Mouse (Mus musculus): ENCODE results near the gene Otogl. TPM values are rescaled to one million over a fixed set of nuclear protein-coding genes. Genes with fewer than 3 reads are reported as not detected.

Otogl gene
- polyA plus RNA-seq, 1 experiment from 2014 or later: 0.01 TPM

DNA sequence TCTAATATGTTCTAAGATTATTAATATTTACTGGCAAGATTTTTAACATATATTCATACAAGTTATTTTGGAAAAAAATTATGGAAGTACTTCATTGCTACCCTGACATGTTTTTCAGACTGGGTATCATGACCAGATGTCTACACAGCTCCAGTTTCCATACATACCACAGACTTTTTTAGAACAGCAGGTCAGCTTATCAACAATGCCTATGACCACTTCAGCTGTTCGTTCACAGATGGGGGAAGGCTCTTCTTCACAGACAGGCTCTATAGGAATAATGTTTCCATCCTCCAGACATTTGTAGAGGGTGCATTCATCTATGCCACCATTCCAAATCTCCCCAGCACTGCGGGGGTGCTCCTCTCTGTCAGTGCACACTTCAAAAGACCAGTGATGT lies 132.4 kb downstream of the Otogl start:
- 51% methylated on average over 2 of the region's 2 CpGs for WGBS (ENCODE audit: insufficient replicate concordance)
- H3K4me1 ChIP-seq: no peaks in the 10 kb centered on the region
- no peak for ATAC-seq

DNA sequence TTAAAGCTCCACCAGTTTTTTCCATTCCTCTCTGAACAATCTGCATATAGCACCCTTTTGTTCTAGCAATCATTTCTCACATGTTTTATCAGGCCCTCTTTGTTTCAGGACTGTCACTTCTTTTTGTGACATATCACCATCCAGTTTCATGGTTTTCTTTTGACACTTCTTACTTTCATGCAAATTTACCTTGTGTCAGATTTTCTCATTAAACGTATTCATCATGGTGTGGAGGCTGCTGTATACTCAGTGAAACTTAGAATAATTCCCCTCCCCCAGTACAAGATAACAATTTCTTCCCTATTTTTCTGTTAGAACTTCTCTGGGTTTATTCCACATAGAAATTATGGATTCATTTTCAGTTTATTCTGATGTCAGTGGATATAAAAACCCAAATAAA lies 152.3 kb downstream of the Otogl start:
- H3K4me1 ChIP-seq: no peaks in the 10 kb centered on the region

More for the DNA sequence above, 132.4 kb downstream of the Otogl start:
- Histone ChIP-seq H3K9me3 (replicated peaks) (0 out of 2 replicates have a peak, but pooled peaks cover 2% of the 10 kb centered on the region), H3K36me3 (no peaks in the 10 kb centered on the region), H3K27ac (no peak overlapping the region), H3K4me3 (no peak overlapping the region), H3K9ac (no peak overlapping the region), H3K27me3 (replicated peaks) (no peaks in the 10 kb centered on the region), H3K4me2 (no peak overlapping the region)

DNA sequence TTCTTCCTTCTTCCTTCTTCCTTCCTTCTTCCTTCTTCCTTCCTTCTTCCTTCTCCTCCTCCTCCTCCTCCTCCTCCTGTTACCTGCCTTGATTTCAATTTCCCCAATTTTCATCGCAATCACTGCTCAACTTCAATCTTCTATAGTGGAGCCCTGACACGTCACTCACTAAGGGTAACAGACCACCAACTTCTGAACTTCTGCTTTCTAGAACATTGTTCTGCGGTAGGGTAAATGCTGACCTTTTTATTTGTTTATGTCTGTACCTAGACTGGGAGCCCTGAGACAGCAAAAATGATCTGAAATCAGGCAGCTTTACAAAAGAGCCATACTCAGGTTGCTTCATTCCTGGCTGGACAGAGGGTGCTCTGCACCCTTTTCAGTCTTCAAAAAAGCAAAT lies 158.5 kb downstream of the Otogl start:
- Histone ChIP-seq H3K27ac (no peak overlapping the region), H3K4me2 (no peak overlapping the region), H3K36me3 (no peaks in the 10 kb centered on the region), H3K27me3 (replicated peaks) (no peaks in the 10 kb centered on the region), H3K4me1 (no peaks in the 10 kb centered on the region), H3K9me3 (replicated peaks) (no peaks in the 10 kb centered on the region), H3K4me3 (no peak overlapping the region), H3K9ac (no peak overlapping the region)
- WGBS (ENCODE audit: insufficient replicate concordance): 62% methylated on average over 3 of the region's 3 CpGs
- ATAC-seq: no peak

More for the DNA sequence above, 152.3 kb downstream of the Otogl start:
- Histone ChIP-seq H3K36me3 (no peaks in the 10 kb centered on the region), H3K4me2 (no peak overlapping the region), H3K9me3 (replicated peaks) (no peaks in the 10 kb centered on the region), H3K4me3 (no peak overlapping the region), H3K27ac (no peak overlapping the region), H3K9ac (no peak overlapping the region), H3K27me3 (replicated peaks) (no peaks in the 10 kb centered on the region)
- no peak for ATAC-seq
- WGBS (ENCODE audit: insufficient replicate concordance): 42% methylated on average over 1 of the region's 1 CpGs

DNA sequence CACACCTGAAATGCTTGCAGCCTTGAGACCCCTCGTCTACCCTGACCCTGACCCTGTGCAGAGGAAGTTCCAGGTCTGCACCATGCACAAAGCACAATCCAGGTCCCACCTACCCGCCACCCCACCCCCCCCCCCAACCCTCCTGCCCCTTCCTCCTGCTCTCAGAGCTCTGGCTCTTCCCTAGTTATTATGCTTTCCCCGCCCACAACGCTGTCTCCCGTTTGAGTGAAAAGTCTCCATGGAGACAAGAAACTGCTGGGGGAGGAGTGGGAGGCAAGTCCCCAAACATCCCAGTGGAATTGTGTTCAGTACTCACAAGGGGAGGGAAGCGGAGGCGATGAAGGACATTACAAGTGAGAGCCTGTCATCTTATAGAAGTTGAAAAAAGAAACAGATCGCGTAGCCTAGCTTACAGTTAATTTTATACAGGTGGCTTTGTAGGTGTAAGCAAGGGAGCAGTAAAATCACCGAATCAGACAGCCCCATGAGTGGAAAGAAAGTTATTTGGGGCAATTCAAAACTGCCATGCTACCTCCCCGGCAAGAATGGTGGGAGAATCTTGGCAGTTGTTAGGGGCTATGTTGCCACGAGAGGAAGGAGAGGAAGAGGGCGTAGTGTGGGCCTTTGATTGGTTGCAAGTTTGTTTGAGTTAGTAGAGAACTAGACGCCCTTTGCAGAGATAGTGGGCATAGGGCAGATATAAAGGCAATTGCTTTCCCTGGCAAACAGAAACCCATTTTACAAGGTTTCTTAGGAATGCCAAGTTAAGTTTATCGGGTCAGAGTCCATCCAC lies 159.4 kb downstream of the Otogl start:
- Histone ChIP-seq H3K4me3 (no peak overlapping the region), H3K4me1 (no peaks in the 10 kb centered on the region), H3K4me2 (no peak overlapping the region; the same call in 1 of the 2 replicates), H3K27ac (no peak overlapping the region), H3K9me3 (replicated peaks) (no peaks in the 10 kb centered on the region), H3K36me3 (no peaks in the 10 kb centered on the region), H3K27me3 (replicated peaks) (no peaks in the 10 kb centered on the region), H3K9ac (no peak overlapping the region)
- ATAC-seq: no peak
- WGBS (ENCODE audit: insufficient replicate concordance): 33% methylated on average over 15 of the region's 15 CpGs

DNA sequence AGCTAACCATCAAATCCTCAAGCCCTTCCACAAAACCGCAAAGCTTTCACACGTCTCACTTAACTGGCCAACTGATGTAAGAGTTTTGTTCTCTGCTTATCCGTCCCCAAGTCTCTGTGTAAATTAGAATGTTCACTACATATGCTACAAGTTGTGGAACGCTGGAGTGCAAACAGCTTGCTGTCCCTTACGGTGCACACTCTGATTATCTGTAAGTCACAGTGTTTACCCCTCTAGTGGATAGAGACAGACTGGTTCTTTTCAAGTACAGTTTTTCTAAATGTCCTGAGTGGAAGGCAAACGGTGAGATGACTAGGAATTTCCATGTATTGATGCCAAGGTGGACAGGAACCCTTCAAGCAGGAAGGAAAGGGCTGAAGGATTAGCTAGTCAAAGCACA lies 160.0 kb downstream of the Otogl start:
- H3K4me3 ChIP-seq: no peak overlapping the region
- H3K9ac ChIP-seq: no peak overlapping the region
- H3K27ac ChIP-seq: no peak overlapping the region
- no peak overlapping the region for H3K4me2 ChIP-seq
- no peak for ATAC-seq
- H3K4me1 ChIP-seq: no peaks in the 10 kb centered on the region
- 28% methylated on average over 6 of the region's 6 CpGs for WGBS (ENCODE audit: insufficient replicate concordance)
- no peaks in the 10 kb centered on the region for H3K9me3 ChIP-seq (replicated peaks)
- H3K27me3 ChIP-seq (replicated peaks): no peaks in the 10 kb centered on the region
- H3K36me3 ChIP-seq: no peaks in the 10 kb centered on the region

DNA sequence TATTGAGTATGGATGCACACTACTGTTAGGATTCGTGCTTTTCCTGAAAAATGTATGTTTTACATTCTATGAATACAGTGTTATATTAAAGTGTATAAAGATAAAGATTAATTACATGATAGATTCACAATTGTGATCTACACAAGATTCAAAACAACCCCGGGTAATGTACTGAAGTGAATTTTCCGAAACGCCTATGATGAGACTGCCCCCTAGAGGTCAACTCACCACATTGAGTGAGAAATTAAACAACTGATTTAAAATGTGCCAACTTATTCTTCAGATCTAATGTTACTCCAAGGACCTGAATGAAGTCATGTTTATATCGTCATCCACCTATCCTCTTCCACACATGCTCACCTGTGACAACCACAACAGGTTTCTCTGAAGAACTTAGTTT lies 164.4 kb downstream of the Otogl start:
- Histone ChIP-seq H3K9ac (no peak overlapping the region), H3K4me3 (no peak overlapping the region), H3K9me3 (replicated peaks) (no peaks in the 10 kb centered on the region), H3K27me3 (replicated peaks) (no peaks in the 10 kb centered on the region), H3K27ac (no peak overlapping the region), H3K36me3 (no peaks in the 10 kb centered on the region), H3K4me2 (no peak overlapping the region), H3K4me1 (no peaks in the 10 kb centered on the region)
- ATAC-seq: no peak
- WGBS (ENCODE audit: insufficient replicate concordance): 19% methylated on average over 5 of the region's 5 CpGs

DNA sequence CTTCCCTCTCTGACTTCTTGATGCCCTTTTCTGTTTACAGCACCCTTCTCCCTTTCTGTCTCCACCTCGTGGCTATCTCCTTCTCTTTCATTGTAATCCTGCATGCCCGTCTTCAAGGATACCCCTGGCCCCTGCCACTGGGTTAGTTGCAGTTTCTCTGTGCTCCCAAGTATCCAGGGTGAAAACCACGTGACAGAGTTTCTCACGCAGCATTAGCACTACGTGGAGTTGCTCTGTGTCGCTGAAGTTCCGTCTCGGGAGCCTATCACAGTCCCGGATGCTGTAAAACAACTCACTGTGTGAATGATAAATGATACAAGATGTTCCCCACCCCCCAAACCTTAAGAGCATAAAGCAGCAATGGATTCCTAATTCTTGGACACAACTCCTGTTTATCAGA lies 165.2 kb downstream of the Otogl start:
- Histone ChIP-seq H3K4me2 (no peak overlapping the region), H3K4me3 (no peak overlapping the region), H3K27ac (no peak overlapping the region), H3K36me3 (no peaks in the 10 kb centered on the region), H3K9ac (no peak overlapping the region), H3K4me1 (no peaks in the 10 kb centered on the region), H3K9me3 (replicated peaks) (no peaks in the 10 kb centered on the region), H3K27me3 (replicated peaks) (no peaks in the 10 kb centered on the region)
- WGBS (ENCODE audit: insufficient replicate concordance): 19% methylated on average over 9 of the region's 9 CpGs
- ATAC-seq: no peak

DNA sequence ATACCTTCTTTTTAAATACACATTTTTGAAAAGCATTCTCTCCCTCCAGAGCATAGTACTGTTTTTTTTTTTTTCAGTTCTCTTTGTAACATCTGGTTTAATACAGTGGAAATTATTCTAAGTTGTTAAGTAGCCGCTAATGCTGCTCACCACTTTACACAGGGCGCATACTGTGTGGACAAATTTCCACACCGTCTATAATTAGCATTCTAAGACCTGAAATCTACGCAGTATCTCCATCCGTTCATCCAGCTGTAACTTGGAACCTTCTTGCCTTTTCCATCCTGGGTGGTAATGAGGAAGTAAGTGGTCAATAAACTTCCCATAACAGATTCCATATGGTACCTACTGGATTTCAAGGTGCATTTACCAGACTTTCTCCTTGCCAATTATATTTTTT lies 172.1 kb downstream of the Otogl start:
- no peak overlapping the region for H3K27ac ChIP-seq
- H3K36me3 ChIP-seq: no peaks in the 10 kb centered on the region
- no peaks in the 10 kb centered on the region for H3K27me3 ChIP-seq (replicated peaks)
- no peak for ATAC-seq
- 71% methylated on average over 5 of the region's 5 CpGs for WGBS (ENCODE audit: insufficient replicate concordance)
- H3K4me2 ChIP-seq: no peak overlapping the region
- no peaks in the 10 kb centered on the region for H3K9me3 ChIP-seq (replicated peaks)
- H3K4me1 ChIP-seq: no peaks in the 10 kb centered on the region
- no peak overlapping the region for H3K9ac ChIP-seq
- no peak overlapping the region for H3K4me3 ChIP-seq

DNA sequence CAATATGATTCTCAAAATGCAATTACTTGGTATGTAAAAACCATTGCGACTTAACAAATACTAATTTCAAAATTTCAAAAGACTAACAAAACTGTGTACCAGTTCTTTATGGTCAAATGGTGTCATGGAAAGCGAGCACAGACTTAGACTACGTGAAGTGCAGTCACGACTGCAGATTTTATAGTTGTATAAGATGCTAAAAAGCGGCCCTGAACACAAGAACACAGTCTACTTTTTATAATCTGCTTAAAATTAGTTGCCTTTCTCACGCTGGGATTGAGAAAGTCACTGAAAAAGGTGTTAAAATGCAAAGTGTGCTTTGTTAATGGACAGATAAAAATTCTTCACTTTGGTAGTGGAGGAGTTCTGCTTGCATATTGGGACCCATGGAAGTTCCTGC lies 174.2 kb downstream of the Otogl start:
- no peaks in the 10 kb centered on the region for H3K36me3 ChIP-seq
- H3K4me3 ChIP-seq: no peak overlapping the region
- H3K4me2 ChIP-seq: no peak overlapping the region
- no peaks in the 10 kb centered on the region for H3K27me3 ChIP-seq (replicated peaks)
- 55% methylated on average over 6 of the region's 6 CpGs for WGBS (ENCODE audit: insufficient replicate concordance)
- no peak overlapping the region for H3K9ac ChIP-seq
- no peaks in the 10 kb centered on the region for H3K9me3 ChIP-seq (replicated peaks)
- H3K4me1 ChIP-seq: no peaks in the 10 kb centered on the region
- no peak for ATAC-seq
- no peak overlapping the region for H3K27ac ChIP-seq

DNA sequence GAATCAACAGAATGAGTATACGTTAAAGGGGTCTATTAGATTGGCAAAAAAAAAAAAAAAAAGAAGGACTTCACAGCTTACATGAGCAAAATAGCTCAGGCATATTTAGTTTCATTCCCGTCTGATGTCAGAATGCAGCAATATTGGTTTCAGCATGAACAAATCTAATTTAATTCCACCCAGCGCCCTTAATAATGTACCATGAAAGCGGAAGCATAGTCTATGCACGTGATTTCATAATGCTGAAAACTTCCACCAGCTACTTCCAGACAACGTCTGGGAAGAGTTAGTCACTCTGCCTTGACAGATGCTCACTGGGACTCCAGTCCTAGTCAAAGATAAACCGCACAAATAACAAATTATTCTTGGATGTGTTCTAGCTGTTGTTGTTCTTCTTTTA lies 176.5 kb downstream of the Otogl start:
- no peak overlapping the region for H3K4me3 ChIP-seq
- no peaks in the 10 kb centered on the region for H3K36me3 ChIP-seq
- H3K27me3 ChIP-seq (replicated peaks): no peaks in the 10 kb centered on the region
- 72% methylated on average over 7 of the region's 7 CpGs for WGBS (ENCODE audit: insufficient replicate concordance)
- no peak overlapping the region for H3K27ac ChIP-seq
- ATAC-seq: no peak
- H3K9me3 ChIP-seq (replicated peaks): no peaks in the 10 kb centered on the region
- H3K4me1 ChIP-seq: no peaks in the 10 kb centered on the region
- no peak overlapping the region for H3K9ac ChIP-seq
- no peak overlapping the region for H3K4me2 ChIP-seq

DNA sequence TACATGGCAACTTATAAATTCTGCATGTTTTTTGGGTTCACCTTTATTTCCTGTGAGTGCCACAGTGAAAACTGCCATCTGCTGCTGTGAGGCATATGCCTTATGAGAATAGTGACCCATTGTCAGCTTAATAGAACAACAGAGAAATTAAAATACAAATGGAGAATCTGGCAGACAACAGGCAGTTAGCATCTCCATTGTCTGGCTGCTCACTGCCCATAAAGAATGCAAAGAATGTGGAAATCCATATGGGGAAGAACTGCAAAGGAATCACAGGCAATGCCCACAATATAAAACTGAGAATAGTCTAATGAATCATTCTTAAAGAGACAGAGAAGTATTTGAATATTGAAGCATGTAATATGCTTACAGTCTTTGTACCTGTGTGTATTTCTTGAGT lies 177.6 kb downstream of the Otogl start:
- Histone ChIP-seq H3K27me3 (replicated peaks) (no peaks in the 10 kb centered on the region), H3K27ac (no peak overlapping the region), H3K4me3 (no peak overlapping the region), H3K36me3 (no peaks in the 10 kb centered on the region), H3K9ac (no peak overlapping the region), H3K4me1 (no peaks in the 10 kb centered on the region), H3K9me3 (replicated peaks) (no peaks in the 10 kb centered on the region), H3K4me2 (no peak overlapping the region)
- ATAC-seq: no peak

DNA sequence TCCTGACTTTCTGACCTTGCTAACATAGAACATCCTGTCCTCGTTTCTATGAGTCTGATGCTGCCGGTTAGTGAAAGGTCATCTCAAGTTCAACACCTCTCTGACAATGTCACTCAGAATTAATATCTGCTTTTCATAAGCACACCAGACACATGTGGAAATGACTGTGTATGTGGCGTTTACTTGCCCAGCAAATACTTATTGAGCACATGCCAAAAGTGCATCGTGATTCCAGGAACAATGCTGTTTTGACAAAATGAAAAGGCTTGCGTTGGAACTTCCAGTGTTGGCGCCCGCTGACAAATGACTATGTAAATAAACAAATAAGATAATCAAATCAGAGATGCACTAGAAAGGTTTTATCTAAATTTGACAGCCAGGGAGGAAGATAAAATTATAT lies 186.3 kb downstream of the Otogl start:
- H3K9me3 ChIP-seq (replicated peaks): no peaks in the 10 kb centered on the region
- no peaks in the 10 kb centered on the region for H3K27me3 ChIP-seq (replicated peaks)
- ATAC-seq: no peak
- H3K27ac ChIP-seq: no peak overlapping the region
- H3K4me2 ChIP-seq: no peak overlapping the region
- no peak overlapping the region for H3K4me3 ChIP-seq
- H3K9ac ChIP-seq: no peak overlapping the region
- 53% methylated on average over 7 of the region's 7 CpGs for WGBS (ENCODE audit: insufficient replicate concordance)
- no peaks in the 10 kb centered on the region for H3K36me3 ChIP-seq
- no peaks in the 10 kb centered on the region for H3K4me1 ChIP-seq

DNA sequence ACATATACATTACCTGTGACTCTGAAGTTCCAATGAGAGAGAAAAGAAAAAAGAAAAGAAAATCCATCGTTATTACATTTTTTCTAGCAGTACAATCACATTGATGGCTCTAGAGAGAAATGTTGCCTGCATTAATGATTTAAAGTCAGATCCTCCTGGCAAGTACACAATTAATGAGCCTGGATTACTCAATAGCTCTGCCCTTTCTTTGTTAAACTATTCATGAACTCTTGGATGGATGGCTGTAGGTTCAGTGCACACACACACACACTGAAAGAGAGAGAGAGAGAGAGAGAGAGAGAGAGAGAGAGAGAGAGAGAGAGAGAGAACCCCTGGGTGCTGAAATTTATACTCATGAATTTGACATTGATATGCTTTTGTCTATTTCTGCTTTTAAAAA lies 192.1 kb downstream of the Otogl start, which contains the start of gene Ptprq:
Gene Ptprq, minus strand, starts transcription at position 246 of the 400 bp plus-strand sequence.
- H3K36me3 ChIP-seq: no peaks in the 10 kb centered on the region
- H3K9ac ChIP-seq: no peak within 1 kb of the TSS
- no peak within 1 kb of the TSS for H3K27ac ChIP-seq
- ATAC-seq: no peak
- 50% methylated on average over 1 of the region's 1 CpGs for WGBS (ENCODE audit: insufficient replicate concordance)
- H3K4me1 ChIP-seq: no peaks in the 10 kb centered on the region
- H3K4me2 ChIP-seq: no peak within 1 kb of the TSS
- H3K9me3 ChIP-seq (replicated peaks): no peaks in the 10 kb centered on the region
- H3K4me3 ChIP-seq: no peak within 1 kb of the TSS
- H3K27me3 ChIP-seq (replicated peaks): no peaks in the 10 kb centered on the region
